Mouse (Mus musculus): ENCODE measurements around the gene Prpf18.

Prpf18 gene

GRCm38 (mm10) chr2:4575163-4575562, 76.8 kb downstream of the Prpf18 start:
- DNase-seq (ENCODE audit: low read depth, low spot score): peak; percentile 62

GRCm38 (mm10) chr2:4574251-4574650, 77.7 kb downstream of the Prpf18 start:
- no peak for DNase-seq (ENCODE audit: low read depth, low spot score)

DNA sequence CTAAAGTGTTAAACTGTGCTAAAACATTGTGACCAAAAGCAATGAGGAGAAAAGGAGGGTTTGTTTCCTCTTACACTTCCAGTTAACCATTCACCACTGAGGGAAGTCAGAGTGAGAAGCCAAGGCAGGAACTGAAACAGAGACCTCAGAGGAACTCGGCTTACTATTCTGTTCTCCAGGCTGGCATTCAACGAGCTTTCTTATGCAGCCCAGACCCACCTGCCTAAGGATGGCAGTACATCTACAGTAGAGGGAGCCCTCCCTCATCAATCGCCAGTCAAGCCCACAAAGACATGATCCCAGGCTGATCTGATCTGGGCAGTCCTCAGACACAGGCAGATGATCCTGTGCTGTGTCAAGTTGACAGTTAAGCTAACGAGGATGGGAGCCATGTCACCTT, 78.5 kb downstream of the Prpf18 start:
- DNase-seq (ENCODE audit: low read depth, low spot score): no peak

DNA sequence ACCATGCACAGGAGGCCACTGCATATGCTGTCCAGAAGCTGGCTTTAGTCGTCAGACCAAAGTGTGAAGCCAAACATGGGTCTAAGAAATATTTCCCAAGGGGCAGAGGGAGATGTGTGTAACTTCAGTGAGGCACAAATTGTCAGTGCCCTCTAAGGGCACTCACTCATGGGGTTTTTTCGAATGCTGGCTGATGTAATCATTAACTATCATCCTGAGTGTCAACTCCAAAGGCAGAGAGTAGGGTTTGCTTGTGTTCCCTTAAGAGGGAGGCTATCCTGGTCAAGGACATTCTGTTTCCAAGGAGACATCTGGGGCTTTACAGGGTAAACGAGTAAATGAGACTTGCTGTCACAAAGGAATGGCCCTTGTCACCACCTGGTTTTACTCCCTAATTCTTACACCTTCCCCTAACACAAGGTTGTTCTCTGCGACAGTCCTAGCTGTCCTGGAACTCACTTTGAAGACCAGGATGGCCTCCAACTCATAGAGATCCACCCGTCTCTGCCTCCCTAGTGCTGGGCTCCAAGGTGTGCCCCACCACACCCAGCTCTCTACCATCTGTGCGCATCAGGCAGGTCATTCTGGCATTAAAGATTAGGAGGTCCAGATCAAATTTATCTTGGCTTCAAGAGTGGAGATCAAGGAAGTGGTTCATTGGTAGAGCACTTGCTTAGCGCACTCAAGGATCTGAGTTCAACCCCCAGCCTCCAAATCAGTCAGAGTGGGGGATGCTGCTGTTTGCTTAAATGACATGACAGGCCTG, 79.2 kb downstream of the Prpf18 start:
- no peak for DNase-seq (ENCODE audit: low read depth, low spot score)
